Mouse (Mus musculus) cerebellum, postnatal 14 days (tissue): ENCODE results near the gene Ift43.

Experiments
- DNase-seq, 2 experiments: peaks; one replicate each; pipeline ENCODE4 v3.0.0; 2021; ENCODE audit warnings: mixed read lengths in 2 of 2

Ift43 gene

GRCm38 (mm10) chr12:86132799-86133198, 50.5 kb downstream of the Ift43 start:
- peak; percentile 86 to 91 for DNase-seq

- DNase-seq: no peak
Measured at GRCm38 (mm10) chr12:86135691-86136090, 53.4 kb downstream of the Ift43 start.

GRCm38 (mm10) chr12:86138696-86139095, 56.4 kb downstream of the Ift43 start:
- DNase-seq: no peak

GRCm38 (mm10) chr12:86142389-86142788, 60.0 kb downstream of the Ift43 start:
- DNase-seq: no peak

GRCm38 (mm10) chr12:86146246-86146645, 63.9 kb downstream of the Ift43 start:
- no peak for DNase-seq

- DNase-seq: no peak
Measured at GRCm38 (mm10) chr12:86148271-86148670, 65.9 kb downstream of the Ift43 start.

GRCm38 (mm10) chr12:86149087-86149486, 66.7 kb downstream of the Ift43 start:
- DNase-seq: peak in 1 of 2 experiments; percentile 34

GRCm38 (mm10) chr12:86151941-86152340, 69.6 kb downstream of the Ift43 start:
- no peak for DNase-seq

- no peak for DNase-seq
Measured at GRCm38 (mm10) chr12:86153213-86153957, 71.0 kb downstream of the Ift43 start.

GRCm38 (mm10) chr12:86155176-86155575, 72.8 kb downstream of the Ift43 start:
- DNase-seq: no peak

- DNase-seq: no peak
Measured at GRCm38 (mm10) chr12:86157166-86157565, 74.8 kb downstream of the Ift43 start.

GRCm38 (mm10) chr12:86157894-86158444, 75.6 kb downstream of the Ift43 start:
- DNase-seq: peak; percentile 54 to 64

GRCm38 (mm10) chr12:86158689-86159483, 76.5 kb downstream of the Ift43 start:
- peak; percentile 96 to 99 for DNase-seq

GRCm38 (mm10) chr12:86161436-86161835, 79.1 kb downstream of the Ift43 start:
- DNase-seq: no peak

GRCm38 (mm10) chr12:86161942-86162341, 79.6 kb downstream of the Ift43 start:
- no peak for DNase-seq

- DNase-seq: no peak
Measured at GRCm38 (mm10) chr12:86162890-86163816, 80.8 kb downstream of the Ift43 start.

GRCm38 (mm10) chr12:86166244-86166643, 83.9 kb downstream of the Ift43 start:
- DNase-seq: no peak

GRCm38 (mm10) chr12:86167075-86167474, 84.7 kb downstream of the Ift43 start:
- DNase-seq: peak; percentile 63 to 65

GRCm38 (mm10) chr12:86168712-86169111, 86.4 kb downstream of the Ift43 start:
- DNase-seq: no peak

GRCm38 (mm10) chr12:86169195-86169594, 86.9 kb downstream of the Ift43 start:
- no peak for DNase-seq

GRCm38 (mm10) chr12:86173314-86173713, 91.0 kb downstream of the Ift43 start:
- DNase-seq: no peak

- no peak for DNase-seq
Measured at GRCm38 (mm10) chr12:86174369-86174768, 92.0 kb downstream of the Ift43 start.
